Mouse (Mus musculus): Measurements from ENCODE around the gene Trpm5. TPM values are rescaled to one million over a fixed set of nuclear protein-coding genes. Genes with fewer than 3 reads are reported as not detected.

Gene Trpm5
- polyA plus RNA-seq, 1 experiment from 2014 or later, result 0.42 TPM

GRCm38 (mm10) chr7:143024293-143024692 lies 70.1 kb downstream of the Trpm5 start:
- Histone ChIP-seq H3K4me1 (ENCODE audit: insufficient read depth) (0 out of 2 replicates have a peak, but pooled peaks cover 4% of the 10 kb centered on the region), H3K9ac (replicated peaks) (no peak overlapping the region), H3K9me3 (ENCODE audit: low read length) (no peaks in the 10 kb centered on the region), H3K27me3 (ENCODE audit: insufficient read depth, low read length) (no peaks in the 10 kb centered on the region), H3K36me3 (replicated peaks; ENCODE audit: insufficient read depth, low read length) (no peaks in the 10 kb centered on the region), H3K27ac (ENCODE audit: low read depth) (no peak overlapping the region), H3K4me3 (ENCODE audit: low read depth, low read length) (no peak overlapping the region), H3K4me2 (ENCODE audit: low read depth, low read length) (no peak overlapping the region)
- TF ChIP-seq CTCF (IDR thresholded peaks at IDR 0.05; ENCODE audit: low read depth) (no peak), EP300 (IDR thresholded peaks at IDR 0.05; ENCODE audit: low read depth) (no peak)
- DNase-seq (no peak), ATAC-seq (no peak)
- WGBS (ENCODE audit: insufficient replicate concordance), result 62% methylated on average over 1 of the region's 1 CpGs

GRCm38 (mm10) chr7:143023499-143023898 lies 70.9 kb downstream of the Trpm5 start:
- no peak for TF ChIP-seq EP300 (IDR thresholded peaks at IDR 0.05; ENCODE audit: low read depth)
- no peak for TF ChIP-seq CTCF (IDR thresholded peaks at IDR 0.05; ENCODE audit: low read depth)
- Histone ChIP-seq H3K4me3 (ENCODE audit: low read depth, low read length) (no peak overlapping the region), H3K4me1 (ENCODE audit: insufficient read depth) (0 out of 2 replicates have a peak, but pooled peaks cover 4% of the 10 kb centered on the region), H3K9ac (replicated peaks) (no peak overlapping the region), H3K36me3 (replicated peaks; ENCODE audit: insufficient read depth, low read length) (no peaks in the 10 kb centered on the region), H3K27ac (ENCODE audit: low read depth) (no peak overlapping the region), H3K4me2 (ENCODE audit: low read depth, low read length) (no peak overlapping the region), H3K27me3 (ENCODE audit: insufficient read depth, low read length) (no peaks in the 10 kb centered on the region), H3K9me3 (ENCODE audit: low read length) (no peaks in the 10 kb centered on the region)
- ATAC-seq (no peak), DNase-seq (no peak)
- WGBS (ENCODE audit: insufficient replicate concordance), result 35% methylated on average over 2 of the region's 2 CpGs

GRCm38 (mm10) chr7:143021356-143022164 lies 72.9 kb downstream of the Trpm5 start:
- Histone ChIP-seq H3K9me3 (ENCODE audit: low read length) (no peaks in the 10 kb centered on the region), H3K4me2 (ENCODE audit: low read depth, low read length) (no peak overlapping the region), H3K4me3 (ENCODE audit: low read depth, low read length) (no peak overlapping the region), H3K27ac (ENCODE audit: low read depth) (no peak overlapping the region), H3K4me1 (ENCODE audit: insufficient read depth) (0 out of 2 replicates have a peak, but pooled peaks cover 4% of the 10 kb centered on the region), H3K9ac (replicated peaks) (no peak overlapping the region), H3K27me3 (ENCODE audit: insufficient read depth, low read length) (no peaks in the 10 kb centered on the region), H3K36me3 (replicated peaks; ENCODE audit: insufficient read depth, low read length) (no peaks in the 10 kb centered on the region)
- DNase-seq (no peak), ATAC-seq (peak; percentile 43; the same call in 1 of the 2 replicates)
- TF ChIP-seq EP300 (IDR thresholded peaks at IDR 0.05; ENCODE audit: low read depth) (no peak), CTCF (IDR thresholded peaks at IDR 0.05; ENCODE audit: low read depth) (no peak)
- 50% methylated on average over 5 of the region's 5 CpGs for WGBS (ENCODE audit: insufficient replicate concordance)

GRCm38 (mm10) chr7:143020764-143021163 lies 73.7 kb downstream of the Trpm5 start:
- H3K9me3 ChIP-seq (ENCODE audit: low read length), result no peaks in the 10 kb centered on the region
- ATAC-seq, result no peak
- H3K36me3 ChIP-seq (replicated peaks; ENCODE audit: insufficient read depth, low read length), result no peaks in the 10 kb centered on the region
- peaks cover 11% of the 10 kb centered on the region for H3K4me1 ChIP-seq (ENCODE audit: insufficient read depth)
- no peak overlapping the region for H3K4me2 ChIP-seq (ENCODE audit: low read depth, low read length)
- no peak overlapping the region for H3K4me3 ChIP-seq (ENCODE audit: low read depth, low read length)
- H3K9ac ChIP-seq (replicated peaks), result no peak overlapping the region
- TF ChIP-seq EP300 (IDR thresholded peaks at IDR 0.05; ENCODE audit: low read depth), result no peak
- TF ChIP-seq CTCF (IDR thresholded peaks at IDR 0.05; ENCODE audit: low read depth), result no peak
- 70% methylated on average over 3 of the region's 3 CpGs for WGBS (ENCODE audit: insufficient replicate concordance)
- no peak for DNase-seq
- no peaks in the 10 kb centered on the region for H3K27me3 ChIP-seq (ENCODE audit: insufficient read depth, low read length)
- no peak overlapping the region for H3K27ac ChIP-seq (ENCODE audit: low read depth)

- Histone ChIP-seq H3K27ac (ENCODE audit: low read depth) (no peak overlapping the region), H3K9me3 (ENCODE audit: low read length) (no peaks in the 10 kb centered on the region), H3K36me3 (replicated peaks; ENCODE audit: insufficient read depth, low read length) (no peaks in the 10 kb centered on the region), H3K4me1 (ENCODE audit: insufficient read depth) (peaks cover 18% of the 10 kb centered on the region), H3K27me3 (ENCODE audit: insufficient read depth, low read length) (no peaks in the 10 kb centered on the region), H3K4me2 (ENCODE audit: low read depth, low read length) (no peak overlapping the region), H3K4me3 (ENCODE audit: low read depth, low read length) (no peak overlapping the region), H3K9ac (replicated peaks) (no peak overlapping the region)
- DNase-seq (no peak), ATAC-seq (no peak)
- TF ChIP-seq EP300 (IDR thresholded peaks at IDR 0.05; ENCODE audit: low read depth), result no peak
Measured at GRCm38 (mm10) chr7:143020040-143020439, 74.4 kb downstream of the Trpm5 start.

Other genes with a start within 250 kb of the Trpm5 start
- gene Th, start 163.5 kb downstream of the Trpm5 start, polyA plus RNA-seq (2015; fragmentation: Nextera tagmentation; extraction: Ambion mirVana), result not detected in 2 replicates
- 0.21 and 0.23 TPM in 2 replicates for gene Ascl2, start 125.4 kb downstream of the Trpm5 start, polyA plus RNA-seq (2015; fragmentation: Nextera tagmentation; extraction: Ambion mirVana)
- gene Tspan32, start 89.6 kb downstream of the Trpm5 start, polyA plus RNA-seq (2015; fragmentation: Nextera tagmentation; extraction: Ambion mirVana), result 31.0 and 37.5 TPM in 2 replicates
- 213 and 231 TPM in 2 replicates for gene Cd81, start 41.9 kb downstream of the Trpm5 start, polyA plus RNA-seq (2015; fragmentation: Nextera tagmentation; extraction: Ambion mirVana)
- gene Tssc4, start 25.4 kb downstream of the Trpm5 start, polyA plus RNA-seq (2015; fragmentation: Nextera tagmentation; extraction: Ambion mirVana), result 24.1 and 25.2 TPM in 2 replicates
- gene Kcnq1, start 11.7 kb upstream of the Trpm5 start, polyA plus RNA-seq (2015; fragmentation: Nextera tagmentation; extraction: Ambion mirVana), result 0.37 and 0.63 TPM in 2 replicates

All from liver, postnatal 0 days (tissue).